Mouse (Mus musculus) forebrain, embryonic 14.5 days (tissue): ENCODE data around the gene Ankrd6. TPM values are rescaled to one million over a fixed set of nuclear protein-coding genes. Genes with fewer than 3 reads are reported as not detected.

Experiments
- ATAC-seq: fragments of 200-750 bp; cut with Nextera tagmentation; 2 replicates; pipeline ENCODE4 v1.8.0; 2017; ENCODE audit warnings: mild to moderate bottlenecking, moderate library complexity
- DNase-seq: peaks from one replicate; pipeline ENCODE4 v3.0.0-alpha.2; 2015; ENCODE audit warnings: low spot score
- H3K27ac ChIP-seq: fragments of 300-500 bp; sonication (generic); 2 replicates; pipeline ENCODE4 v1.5.1; 2014; ENCODE audit warnings: low read depth, mild to moderate bottlenecking, control low read depth, low read length, moderate library complexity
- H3K27me3 ChIP-seq: fragments of 300-500 bp; sonication (generic); replicated peaks from 2 replicates; pipeline ENCODE4 v1.6.1; 2014; ENCODE audit warnings: low read length, control low read depth, mixed read lengths; ENCODE audit not compliant: control insufficient read depth, insufficient read depth
- H3K36me3 ChIP-seq: fragments of 300-500 bp; sonication (generic); 2 replicates; pipeline ENCODE4 v1.6.1; 2014; ENCODE audit warnings: low read length, control low read depth; ENCODE audit not compliant: control insufficient read depth, insufficient read depth
- H3K4me1 ChIP-seq: fragments of 300-500 bp; sonication (generic); 2 replicates; pipeline ENCODE4 v1.6.1; 2014; ENCODE audit warnings: antibody characterized with exemption, low read length, control low read depth; ENCODE audit not compliant: control insufficient read depth, insufficient read depth
- H3K4me2 ChIP-seq: fragments of 300-500 bp; sonication (generic); 2 replicates; pipeline ENCODE4 v1.6.1; 2014; ENCODE audit warnings: mild to moderate bottlenecking, control low read depth, low read length
- H3K4me3 ChIP-seq: fragments of 300-500 bp; sonication (generic); 2 replicates; pipeline ENCODE4 v1.5.1; 2014; ENCODE audit warnings: low read depth, low read length, control low read depth
- H3K9ac ChIP-seq: fragments of 300-500 bp; sonication (generic); 2 replicates; pipeline ENCODE4 v1.6.1; 2014; ENCODE audit warnings: mild to moderate bottlenecking, low read length, control low read depth, moderate library complexity
- H3K9me3 ChIP-seq: fragments of 300-500 bp; sonication (generic); replicated peaks from 2 replicates; pipeline ENCODE4 v1.6.1; 2016; ENCODE audit warnings: low read length, control low read depth, mixed read lengths; ENCODE audit not compliant: control insufficient read depth
- WGBS: fragments of 180-500 bp; shearing (Covaris S2); extraction: QIAGEN DNeasy Blood & Tissue Kit; methylation state at CpG from one replicate; pipeline ENCODE4 v1.1.7; 2014; 5-methylcytosine and 5-hydroxymethylcytosine counted together
- polyA plus RNA-seq: library from polyadenylated mRNA; unstranded; fragments of >200 nt; fragmentation: Nextera tagmentation; extraction: Ambion mirVana; gene quantifications from 2 replicates; pipeline ENCODE4 v1.2.1, GENCODE M21; 2014

The Ankrd6 gene
- polyA plus RNA-seq, 1 experiment from 2014 or later: 32.7 TPM

DNA sequence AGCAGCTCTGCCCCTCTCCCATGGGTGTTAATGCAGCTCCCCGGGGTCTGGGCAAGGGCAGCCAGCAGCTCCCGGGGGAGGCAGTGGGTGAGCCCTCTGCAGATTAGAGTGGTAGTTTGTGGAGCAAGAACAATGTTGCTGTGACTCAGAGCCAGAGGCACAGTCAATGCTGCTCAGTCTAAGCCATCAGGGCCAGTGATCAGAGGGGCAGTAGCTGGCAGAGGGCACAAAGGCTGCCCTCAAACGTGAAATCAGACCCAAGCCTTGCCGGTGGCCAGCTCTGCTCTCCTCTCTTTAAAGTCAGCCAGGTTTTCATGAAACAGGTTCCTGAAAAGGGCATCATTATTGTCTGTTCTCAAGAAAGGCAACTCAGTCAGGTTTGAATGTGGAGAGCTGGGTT lies 11.1 kb downstream of the Ankrd6 start:
- Histone ChIP-seq H3K4me1 (peaks cover 5% of the 10 kb centered on the region; the same call in 1 of the 2 replicates), H3K36me3 (no peaks in the 10 kb centered on the region), H3K4me2 (no peak overlapping the region), H3K9ac (peak overlapping the region; percentile 1; the same call in 1 of the 2 replicates), H3K9me3 (no peaks in the 10 kb centered on the region), H3K27ac (peak overlapping the region; percentile 79), H3K4me3 (no peak overlapping the region), H3K27me3 (no peaks in the 10 kb centered on the region)
- 8% methylated on average over 4 of the region's 4 CpGs for WGBS
- ATAC-seq (peak; percentile 77), DNase-seq (no peak)

DNA sequence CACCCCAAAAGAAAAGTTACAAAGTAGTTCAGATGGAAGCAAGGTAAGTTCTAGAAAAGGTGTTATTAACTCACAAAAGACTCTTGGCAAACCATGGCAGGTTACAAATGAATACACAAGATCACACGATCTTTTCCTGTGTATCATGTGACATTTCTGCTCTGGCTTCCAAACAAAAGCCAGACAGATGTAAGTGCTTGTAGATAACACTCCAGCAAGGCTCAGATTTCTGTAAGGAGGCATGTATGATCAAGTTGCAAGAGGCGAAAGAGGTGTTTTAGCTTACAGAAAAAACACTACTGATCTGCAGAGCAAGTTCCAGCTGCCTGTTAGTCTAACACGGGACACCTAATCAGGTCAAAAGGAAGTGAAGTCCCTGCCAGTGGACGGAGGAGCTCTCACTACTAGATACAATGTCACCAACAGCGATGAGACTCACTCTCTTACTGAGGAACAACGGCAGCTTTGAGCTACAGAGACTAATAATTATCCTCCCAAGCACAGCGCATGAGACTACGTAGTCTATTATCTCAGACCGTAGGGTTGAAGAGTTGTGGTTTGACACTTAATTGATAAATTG lies 13.8 kb downstream of the Ankrd6 start:
- Histone ChIP-seq H3K4me3 (no peak overlapping the region), H3K4me1 (peaks cover 5% of the 10 kb centered on the region; the same call in 1 of the 2 replicates), H3K27ac (no peak overlapping the region), H3K4me2 (no peak overlapping the region), H3K9ac (no peak overlapping the region), H3K27me3 (no peaks in the 10 kb centered on the region), H3K9me3 (no peaks in the 10 kb centered on the region), H3K36me3 (no peaks in the 10 kb centered on the region)
- ATAC-seq (no peak), DNase-seq (no peak)
- 60% methylated on average over 9 of the region's 9 CpGs for WGBS

DNA sequence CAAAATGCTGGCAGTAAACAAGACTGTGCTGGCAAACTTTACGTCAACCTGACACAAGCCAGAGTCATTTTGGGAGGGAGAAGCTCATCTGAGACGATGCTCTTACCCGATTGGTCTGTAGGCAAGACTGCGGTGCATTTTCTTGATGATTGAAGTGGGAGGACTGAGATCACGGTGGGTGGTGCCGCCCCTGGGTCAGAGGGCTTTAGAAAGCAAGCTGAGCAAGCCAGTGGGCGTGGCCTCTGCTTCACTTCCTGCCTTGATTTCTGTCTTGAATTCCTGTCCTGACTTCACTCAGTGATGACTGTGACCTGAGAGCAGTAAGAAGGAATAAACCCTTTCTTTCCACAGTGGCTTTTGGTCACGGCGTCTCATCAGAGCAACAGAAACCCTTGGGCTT lies 18.6 kb downstream of the Ankrd6 start:
- H3K4me1 ChIP-seq: no peaks in the 10 kb centered on the region; the same call in 1 of the 2 replicates
- H3K9me3 ChIP-seq: no peaks in the 10 kb centered on the region
- H3K4me3 ChIP-seq: no peak overlapping the region
- DNase-seq: no peak
- no peaks in the 10 kb centered on the region for H3K27me3 ChIP-seq
- WGBS: 74% methylated on average over 9 of the region's 9 CpGs
- H3K4me2 ChIP-seq: no peak overlapping the region
- H3K36me3 ChIP-seq: no peaks in the 10 kb centered on the region
- no peak overlapping the region for H3K27ac ChIP-seq
- no peak overlapping the region for H3K9ac ChIP-seq
- ATAC-seq: no peak

DNA sequence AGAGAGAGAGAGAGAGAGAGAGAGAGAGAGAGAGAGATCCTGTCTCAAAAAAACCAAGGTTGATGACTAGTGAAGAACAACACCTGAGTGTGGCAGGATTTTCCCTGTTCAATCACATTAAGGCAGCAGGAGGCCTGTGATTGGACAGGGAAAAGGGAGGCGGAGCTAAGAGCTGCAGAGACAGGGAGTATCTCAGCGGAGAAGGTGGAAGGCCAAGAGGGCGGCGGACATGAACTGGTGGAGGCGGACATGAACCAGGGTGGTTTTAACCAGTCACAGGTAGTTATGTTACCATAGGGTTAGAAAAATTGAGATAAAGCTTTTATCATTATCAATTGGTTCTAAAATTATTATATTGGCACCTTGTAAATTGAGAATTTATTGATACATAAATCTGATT lies 20.9 kb downstream of the Ankrd6 start:
- Histone ChIP-seq H3K4me3 (no peak overlapping the region), H3K9ac (no peak overlapping the region), H3K27me3 (no peaks in the 10 kb centered on the region), H3K9me3 (no peaks in the 10 kb centered on the region), H3K36me3 (no peaks in the 10 kb centered on the region), H3K27ac (no peak overlapping the region), H3K4me2 (no peak overlapping the region), H3K4me1 (no peaks in the 10 kb centered on the region; the same call in 1 of the 2 replicates)
- DNase-seq (no peak), ATAC-seq (no peak)
- WGBS: 95% methylated on average over 5 of the region's 5 CpGs

DNA sequence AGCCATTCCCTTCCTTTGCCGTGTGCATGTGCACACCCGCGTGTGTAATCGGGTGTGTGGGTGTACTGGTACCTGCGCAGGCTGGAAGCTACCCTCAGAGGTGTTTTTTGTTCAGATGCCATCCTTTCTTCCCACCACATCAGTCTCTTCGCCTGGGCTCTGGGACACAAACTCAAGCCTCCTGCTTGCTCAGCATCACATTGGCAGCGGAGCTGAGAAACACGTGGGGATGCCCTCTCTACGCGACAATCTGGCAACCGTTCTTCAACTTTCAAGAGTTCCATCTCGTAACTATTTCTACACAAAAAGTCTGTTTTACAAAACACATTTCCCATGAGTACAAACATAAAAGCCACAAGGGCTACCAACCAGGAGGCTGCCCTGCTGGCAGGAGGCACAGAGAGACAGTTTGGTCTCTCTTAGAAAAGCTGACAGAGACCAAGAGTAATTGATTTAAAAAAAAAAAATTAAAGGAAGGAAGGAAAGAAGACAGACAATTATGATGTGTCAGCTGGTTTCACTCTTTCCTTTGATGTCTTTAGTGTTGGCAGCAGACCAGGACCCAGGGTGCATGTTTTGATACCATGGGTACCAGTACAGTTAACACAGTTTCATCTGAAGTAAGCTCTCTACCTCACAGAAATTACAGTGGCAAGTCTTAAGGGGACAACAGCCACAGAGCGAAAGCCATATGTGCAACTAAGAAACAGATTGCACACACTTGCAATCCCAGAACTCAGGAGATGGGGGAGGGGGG lies 21.8 kb downstream of the Ankrd6 start:
- no peaks in the 10 kb centered on the region; the same call in none of the 2 replicates for H3K4me1 ChIP-seq
- H3K4me2 ChIP-seq: no peak overlapping the region
- H3K9me3 ChIP-seq: no peaks in the 10 kb centered on the region
- no peaks in the 10 kb centered on the region for H3K36me3 ChIP-seq
- WGBS: 88% methylated on average over 13 of the region's 13 CpGs
- H3K27ac ChIP-seq: no peak overlapping the region
- H3K27me3 ChIP-seq: no peaks in the 10 kb centered on the region
- no peak overlapping the region for H3K4me3 ChIP-seq
- no peak for DNase-seq
- peak; percentile 35; the same call in 1 of the 2 replicates for ATAC-seq
- no peak overlapping the region for H3K9ac ChIP-seq

DNA sequence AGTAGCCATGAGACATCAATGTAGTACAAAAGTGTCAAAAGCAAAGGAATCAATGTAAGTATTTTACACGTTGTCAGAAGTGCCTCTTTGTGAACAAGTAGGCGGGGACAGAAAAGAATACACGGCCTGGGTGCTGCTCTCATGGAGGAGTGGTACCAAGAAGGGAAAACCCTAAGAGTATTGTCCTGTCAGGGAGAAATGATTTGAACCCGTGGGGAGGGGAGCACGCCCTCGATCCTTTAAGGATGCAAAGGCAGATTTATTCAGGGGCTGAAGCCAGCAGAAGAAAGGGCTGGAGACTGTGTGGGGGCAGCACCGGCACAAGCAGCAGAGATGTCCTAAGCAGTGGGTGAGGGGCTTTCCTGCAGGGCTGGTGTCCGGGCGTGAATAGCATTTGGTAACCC lies 26.7 kb downstream of the Ankrd6 start:
- Histone ChIP-seq H3K27ac (peak overlapping the region; percentile 95), H3K9ac (peak overlapping the region; percentile 50; the same call in 1 of the 2 replicates), H3K4me2 (peak overlapping the region; percentile 33), H3K9me3 (no peaks in the 10 kb centered on the region), H3K4me1 (peaks cover 19% of the 10 kb centered on the region), H3K4me3 (no peak overlapping the region), H3K27me3 (no peaks in the 10 kb centered on the region), H3K36me3 (no peaks in the 10 kb centered on the region)
- ATAC-seq (peak; percentile 71), DNase-seq (peak; percentile 78)
- 2% methylated on average over 9 of the region's 9 CpGs for WGBS

DNA sequence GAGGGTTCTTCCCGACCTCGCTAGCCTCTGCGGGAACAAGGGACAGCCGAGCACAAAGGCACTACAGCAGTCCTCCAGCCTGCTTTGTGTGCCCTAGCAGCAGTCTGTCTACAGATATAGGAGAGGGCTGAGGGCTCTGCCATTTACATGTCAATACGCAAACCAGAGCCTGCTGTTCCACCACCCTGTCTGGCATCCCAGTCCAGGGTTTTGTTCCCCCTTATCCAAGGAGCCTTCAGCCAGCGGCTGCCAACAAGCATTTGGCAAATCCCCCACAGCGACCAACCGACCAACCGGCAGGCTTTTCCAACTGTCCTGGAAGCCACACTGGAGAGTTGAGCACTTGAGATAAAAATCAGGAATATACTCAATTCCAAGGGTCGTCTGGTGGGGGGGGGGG lies 27.2 kb downstream of the Ankrd6 start:
- Histone ChIP-seq H3K4me2 (peak overlapping the region; percentile 33), H3K9ac (peak overlapping the region; percentile 50), H3K27me3 (no peaks in the 10 kb centered on the region), H3K36me3 (no peaks in the 10 kb centered on the region), H3K4me3 (peak overlapping the region; percentile 21), H3K4me1 (peaks cover 23% of the 10 kb centered on the region), H3K27ac (peak overlapping the region; percentile 95), H3K9me3 (no peaks in the 10 kb centered on the region)
- WGBS: under 1% methylated on average over 10 of the region's 10 CpGs
- DNase-seq (peak; percentile 95), ATAC-seq (peak; percentile 95)

DNA sequence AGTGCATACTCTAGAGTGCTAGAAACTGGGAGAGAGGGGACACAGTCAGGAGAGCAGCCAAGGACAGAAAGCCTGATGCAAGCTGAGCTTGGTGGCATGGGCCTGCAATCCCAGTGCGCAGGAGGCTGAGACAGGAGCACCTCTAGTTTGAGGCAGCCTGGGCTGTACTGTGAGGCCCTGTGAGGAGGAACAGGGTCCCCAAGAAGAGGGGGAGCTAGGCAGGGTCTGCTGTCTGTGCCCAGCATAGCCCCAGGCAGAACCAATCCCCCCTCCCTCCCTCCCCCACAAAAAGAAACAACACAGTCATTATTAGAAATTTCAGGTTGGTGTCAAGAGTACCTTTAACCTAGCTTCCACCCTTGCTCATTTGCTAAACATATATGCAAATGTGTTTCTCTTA lies 27.8 kb downstream of the Ankrd6 start:
- H3K9me3 ChIP-seq: no peaks in the 10 kb centered on the region
- ATAC-seq (peak; percentile 63), DNase-seq (peak; percentile 39)
- H3K9ac ChIP-seq: peak overlapping the region; percentile 50; the same call in 1 of the 2 replicates
- H3K4me3 ChIP-seq: peak overlapping the region; percentile 21; the same call in 1 of the 2 replicates
- H3K36me3 ChIP-seq: no peaks in the 10 kb centered on the region
- peak overlapping the region; percentile 33 for H3K4me2 ChIP-seq
- peaks cover 29% of the 10 kb centered on the region for H3K4me1 ChIP-seq
- no peaks in the 10 kb centered on the region for H3K27me3 ChIP-seq
- 76% methylated on average over 1 of the region's 1 CpGs for WGBS
- H3K27ac ChIP-seq: peak overlapping the region; percentile 95

DNA sequence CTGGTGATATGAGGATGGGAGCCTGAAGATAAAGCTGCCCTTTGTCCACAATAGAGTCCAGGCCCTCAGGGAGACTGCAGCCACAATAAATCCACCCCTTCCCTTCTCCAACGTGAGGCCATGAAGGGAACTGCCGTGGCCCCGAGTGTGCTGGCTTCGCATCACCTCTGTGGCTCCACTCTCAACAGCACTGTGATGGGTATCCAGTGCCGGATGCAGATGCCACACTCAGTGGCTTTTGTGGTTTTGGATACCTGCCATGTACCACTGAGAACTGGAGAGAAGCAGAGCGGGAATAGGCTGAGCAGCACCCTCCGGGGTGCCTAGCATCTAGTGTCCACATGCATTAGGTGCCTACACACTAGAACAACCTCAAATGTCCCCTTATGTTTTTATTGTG lies 29.8 kb downstream of the Ankrd6 start:
- ATAC-seq: no peak
- H3K4me2 ChIP-seq: peak overlapping the region; percentile 33; the same call in 1 of the 2 replicates
- DNase-seq: no peak
- no peaks in the 10 kb centered on the region for H3K27me3 ChIP-seq
- H3K27ac ChIP-seq: no peak overlapping the region
- no peak overlapping the region for H3K4me3 ChIP-seq
- 55% methylated on average over 7 of the region's 7 CpGs for WGBS
- H3K9me3 ChIP-seq: no peaks in the 10 kb centered on the region
- H3K36me3 ChIP-seq: no peaks in the 10 kb centered on the region
- H3K4me1 ChIP-seq: peaks cover 29% of the 10 kb centered on the region
- H3K9ac ChIP-seq: no peak overlapping the region
